Mouse (Mus musculus) kidney, embryonic 14.5 days (tissue): ENCODE data around the gene Acod1. TPM values are rescaled to one million over a fixed set of nuclear protein-coding genes. Genes with fewer than 3 reads are reported as not detected.

ENCODE experiments used
- ATAC-seq: fragments of 200-750 bp; cut with Nextera tagmentation; 2 replicates; pipeline ENCODE4 v1.8.0; 2017; ENCODE audit warnings: moderate number of reproducible peaks, mild to moderate bottlenecking, moderate TSS enrichment, moderate library complexity; ENCODE audit not compliant: low FRiP score, low TSS enrichment
- H3K27ac ChIP-seq: fragments of 300-500 bp; sonication (generic); 2 replicates; pipeline ENCODE4 v1.5.1; 2014; ENCODE audit warnings: low read depth, mild to moderate bottlenecking, low read length, moderate library complexity, mixed read lengths
- H3K27me3 ChIP-seq: fragments of 300-500 bp; sonication (generic); 2 replicates; pipeline ENCODE4 v1.6.1; 2014; ENCODE audit warnings: mild to moderate bottlenecking, low read length; ENCODE audit not compliant: control insufficient read depth, insufficient read depth
- H3K36me3 ChIP-seq: fragments of 300-500 bp; sonication (generic); 2 replicates; pipeline ENCODE4 v1.6.1; 2014; ENCODE audit warnings: low read length, mixed read lengths; ENCODE audit not compliant: control insufficient read depth, insufficient read depth
- H3K4me1 ChIP-seq: fragments of 300-500 bp; sonication (generic); 2 replicates; pipeline ENCODE4 v1.6.1; 2014; ENCODE audit warnings: low read length, mixed read lengths; ENCODE audit not compliant: control insufficient read depth, insufficient read depth
- H3K4me2 ChIP-seq: fragments of 300-500 bp; sonication (generic); replicated peaks from 2 replicates; pipeline ENCODE4 v1.6.1; 2014; ENCODE audit warnings: low read depth, mild to moderate bottlenecking, low read length
- H3K4me3 ChIP-seq: fragments of 300-500 bp; sonication (generic); 2 replicates; pipeline ENCODE4 v1.5.1; 2014; ENCODE audit warnings: mild to moderate bottlenecking, low read length
- H3K9ac ChIP-seq: fragments of 300-500 bp; sonication (generic); 2 replicates; pipeline ENCODE4 v1.6.1; 2014; ENCODE audit warnings: low read depth, mild to moderate bottlenecking, low read length, moderate library complexity
- H3K9me3 ChIP-seq: fragments of 300-500 bp; sonication (generic); 2 replicates; pipeline ENCODE4 v1.6.1; 2016; ENCODE audit warnings: low read length; ENCODE audit not compliant: control insufficient read depth
- WGBS: fragments of 180-500 bp; shearing (Covaris S2); extraction: QIAGEN DNeasy Blood & Tissue Kit; methylation state at CpG from one replicate; pipeline ENCODE4 v1.1.7; 2014; 5-methylcytosine and 5-hydroxymethylcytosine counted together
- polyA plus RNA-seq: library from polyadenylated mRNA; unstranded; fragments of >200 nt; fragmentation: Nextera tagmentation; extraction: Ambion mirVana; gene quantifications from 2 replicates; pipeline ENCODE4 v1.2.1, GENCODE M21; 2014

Acod1 gene
- not detected in 2 replicates for polyA plus RNA-seq

GRCm38 (mm10) chr14:103046677-103047076, at the start of gene Acod1:
Acod1 (plus strand) TSS chr14:103046977.
- WGBS = 78% methylated on average over 2 of the region's 2 CpGs

GRCm38 (mm10) chr14:103007737-103008136, 39.0 kb upstream of the Acod1 start:
- no peaks in the 10 kb centered on the region for H3K27me3 ChIP-seq
- no peaks in the 10 kb centered on the region for H3K9me3 ChIP-seq
- H3K9ac ChIP-seq = no peak overlapping the region
- H3K4me3 ChIP-seq = no peak overlapping the region
- H3K27ac ChIP-seq = no peak overlapping the region
- ATAC-seq = no peak
- H3K4me2 ChIP-seq = no peak overlapping the region
- WGBS = 88% methylated on average over 4 of the region's 4 CpGs
- H3K4me1 ChIP-seq = no peaks in the 10 kb centered on the region
- H3K36me3 ChIP-seq = no peaks in the 10 kb centered on the region

More at GRCm38 (mm10) chr14:103046677-103047076, at the start of gene Acod1:
- no peaks in the 10 kb centered on the region for H3K36me3 ChIP-seq
- no peaks in the 10 kb centered on the region for H3K9me3 ChIP-seq
- no peak within 1 kb of the TSS for H3K4me3 ChIP-seq
- ATAC-seq = no peak
- no peak within 1 kb of the TSS for H3K4me2 ChIP-seq
- no peak within 1 kb of the TSS for H3K9ac ChIP-seq
- no peaks in the 10 kb centered on the region for H3K4me1 ChIP-seq
- no peak within 1 kb of the TSS for H3K27ac ChIP-seq
- no peaks in the 10 kb centered on the region for H3K27me3 ChIP-seq

GRCm38 (mm10) chr14:103011782-103012181, 35.0 kb upstream of the Acod1 start:
- Histone ChIP-seq H3K4me2 (no peak overlapping the region), H3K27me3 (no peaks in the 10 kb centered on the region), H3K4me3 (no peak overlapping the region), H3K27ac (no peak overlapping the region), H3K9ac (no peak overlapping the region), H3K36me3 (no peaks in the 10 kb centered on the region), H3K4me1 (no peaks in the 10 kb centered on the region), H3K9me3 (no peaks in the 10 kb centered on the region)
- whole genome bisulfite sequencing = 41% methylated on average over 5 of the region's 5 CpGs
- no peak for ATAC-seq

GRCm38 (mm10) chr14:103012563-103013150, 34.1 kb upstream of the Acod1 start:
- no peaks in the 10 kb centered on the region for H3K36me3 ChIP-seq
- ATAC-seq = peak; percentile 94
- no peak overlapping the region for H3K9ac ChIP-seq
- no peak overlapping the region for H3K4me2 ChIP-seq
- H3K27ac ChIP-seq = no peak overlapping the region
- WGBS = 26% methylated on average over 4 of the region's 4 CpGs
- H3K4me3 ChIP-seq = no peak overlapping the region
- H3K27me3 ChIP-seq = no peaks in the 10 kb centered on the region
- no peaks in the 10 kb centered on the region for H3K4me1 ChIP-seq
- H3K9me3 ChIP-seq = no peaks in the 10 kb centered on the region

GRCm38 (mm10) chr14:103017009-103017408, 29.8 kb upstream of the Acod1 start:
- Histone ChIP-seq H3K27me3 (no peaks in the 10 kb centered on the region), H3K9me3 (no peaks in the 10 kb centered on the region), H3K36me3 (no peaks in the 10 kb centered on the region), H3K27ac (no peak overlapping the region), H3K4me3 (no peak overlapping the region), H3K9ac (no peak overlapping the region), H3K4me2 (no peak overlapping the region), H3K4me1 (no peaks in the 10 kb centered on the region)
- ATAC-seq = no peak
- 67% methylated on average over 5 of the region's 5 CpGs for WGBS

- H3K9ac ChIP-seq = no peak overlapping the region
- 63% methylated on average over 2 of the region's 2 CpGs for WGBS
- no peak overlapping the region for H3K27ac ChIP-seq
- H3K36me3 ChIP-seq = no peaks in the 10 kb centered on the region
- H3K4me3 ChIP-seq = no peak overlapping the region
- ATAC-seq = no peak
- no peaks in the 10 kb centered on the region for H3K27me3 ChIP-seq
- no peaks in the 10 kb centered on the region for H3K9me3 ChIP-seq
- H3K4me2 ChIP-seq = no peak overlapping the region
- no peaks in the 10 kb centered on the region for H3K4me1 ChIP-seq
These were observed 26.7 kb upstream of the Acod1 start for GRCm38 (mm10) chr14:103020046-103020445.

- WGBS = 82% methylated on average over 2 of the region's 2 CpGs
- ATAC-seq = no peak
These were observed 17.6 kb upstream of the Acod1 start for GRCm38 (mm10) chr14:103029203-103029602.

GRCm38 (mm10) chr14:103033271-103033823, 13.4 kb upstream of the Acod1 start:
- Histone ChIP-seq H3K36me3 (no peaks in the 10 kb centered on the region), H3K9me3 (no peaks in the 10 kb centered on the region), H3K4me1 (no peaks in the 10 kb centered on the region), H3K4me2 (no peak overlapping the region), H3K27me3 (no peaks in the 10 kb centered on the region), H3K9ac (no peak overlapping the region), H3K4me3 (no peak overlapping the region), H3K27ac (no peak overlapping the region)
- WGBS = 48% methylated on average over 10 of the region's 10 CpGs
- peak; percentile 16; the same call in 1 of the 2 replicates for ATAC-seq

More at GRCm38 (mm10) chr14:103029203-103029602, 17.6 kb upstream of the Acod1 start:
- no peak overlapping the region for H3K27ac ChIP-seq
- H3K9ac ChIP-seq = no peak overlapping the region
- H3K4me2 ChIP-seq = no peak overlapping the region
- H3K4me1 ChIP-seq = no peaks in the 10 kb centered on the region
- no peaks in the 10 kb centered on the region for H3K9me3 ChIP-seq
- H3K4me3 ChIP-seq = no peak overlapping the region
- H3K36me3 ChIP-seq = no peaks in the 10 kb centered on the region
- no peaks in the 10 kb centered on the region for H3K27me3 ChIP-seq

GRCm38 (mm10) chr14:103034076-103034475, 12.7 kb upstream of the Acod1 start:
- Histone ChIP-seq H3K36me3 (no peaks in the 10 kb centered on the region), H3K27ac (no peak overlapping the region), H3K4me2 (no peak overlapping the region), H3K9ac (no peak overlapping the region), H3K4me1 (no peaks in the 10 kb centered on the region), H3K4me3 (no peak overlapping the region), H3K27me3 (no peaks in the 10 kb centered on the region), H3K9me3 (no peaks in the 10 kb centered on the region)
- 89% methylated on average over 9 of the region's 9 CpGs for WGBS
- ATAC-seq = no peak
